Mouse (Mus musculus): ENCODE measurements around the gene Slc2a4. TPM values are rescaled to one million over a fixed set of nuclear protein-coding genes. Genes with fewer than 3 reads are reported as not detected.
A peak's percentile ranks its signal among the peaks of the same experiment; 100 is the strongest.

Slc2a4 gene
- polyA plus RNA-seq, 1 experiment from 2014 or later: 2.7 TPM

- Histone ChIP-seq H3K27ac (ENCODE audit: low read depth, low read length) (no peak overlapping the region), H3K36me3 (ENCODE audit: control insufficient read depth, insufficient read depth, low read length) (peaks cover 53% of the 10 kb centered on the region), H3K4me2 (ENCODE audit: low read depth, low read length) (no peak overlapping the region), H3K9ac (replicated peaks; ENCODE audit: low read depth, low read length) (no peak overlapping the region), H3K4me1 (ENCODE audit: control insufficient read depth, insufficient read depth, low read length) (peaks cover 23% of the 10 kb centered on the region), H3K9me3 (ENCODE audit: control insufficient read depth, low read length) (no peaks in the 10 kb centered on the region), H3K4me3 (ENCODE audit: low read depth, low read length) (no peak overlapping the region), H3K27me3 (ENCODE audit: control insufficient read depth, insufficient read depth, low read length) (no peaks in the 10 kb centered on the region)
- WGBS: 66% methylated on average over 5 of the region's 5 CpGs
- no peak for ATAC-seq (ENCODE audit: low read depth)
Measured at GRCm38 (mm10) chr11:69915667-69916627, 32.0 kb downstream of the Slc2a4 start.

GRCm38 (mm10) chr11:69914917-69915430 is 33.0 kb downstream of the Slc2a4 start:
- peak overlapping the region; percentile 99 for H3K4me2 ChIP-seq (ENCODE audit: low read depth, low read length)
- peaks cover 20% of the 10 kb centered on the region for H3K4me1 ChIP-seq (ENCODE audit: control insufficient read depth, insufficient read depth, low read length)
- peak overlapping the region; percentile 77; the same call in 1 of the 2 replicates for H3K4me3 ChIP-seq (ENCODE audit: low read depth, low read length)
- no peaks in the 10 kb centered on the region for H3K27me3 ChIP-seq (ENCODE audit: control insufficient read depth, insufficient read depth, low read length)
- 42% methylated on average over 9 of the region's 9 CpGs for WGBS
- no peaks in the 10 kb centered on the region for H3K9me3 ChIP-seq (ENCODE audit: control insufficient read depth, low read length)
- ATAC-seq (ENCODE audit: low read depth): no peak
- peaks cover 59% of the 10 kb centered on the region for H3K36me3 ChIP-seq (ENCODE audit: control insufficient read depth, insufficient read depth, low read length)
- H3K9ac ChIP-seq (replicated peaks; ENCODE audit: low read depth, low read length): no peak overlapping the region
- H3K27ac ChIP-seq (ENCODE audit: low read depth, low read length): no peak overlapping the region

GRCm38 (mm10) chr11:69914372-69914764 is 33.6 kb downstream of the Slc2a4 start:
- peak; percentile 26; the same call in 1 of the 2 replicates for ATAC-seq (ENCODE audit: low read depth)
- Histone ChIP-seq H3K4me1 (ENCODE audit: control insufficient read depth, insufficient read depth, low read length) (peaks cover 14% of the 10 kb centered on the region), H3K4me2 (ENCODE audit: low read depth, low read length) (peak overlapping the region; percentile 99), H3K27ac (ENCODE audit: low read depth, low read length) (peak overlapping the region; percentile 89), H3K36me3 (ENCODE audit: control insufficient read depth, insufficient read depth, low read length) (peaks cover 65% of the 10 kb centered on the region), H3K9ac (replicated peaks; ENCODE audit: low read depth, low read length) (peak overlapping the region; percentile 82), H3K4me3 (ENCODE audit: low read depth, low read length) (peak overlapping the region; percentile 77), H3K9me3 (ENCODE audit: control insufficient read depth, low read length) (no peaks in the 10 kb centered on the region), H3K27me3 (ENCODE audit: control insufficient read depth, insufficient read depth, low read length) (no peaks in the 10 kb centered on the region)
- WGBS: 3% methylated on average over 17 of the region's 17 CpGs

DNA sequence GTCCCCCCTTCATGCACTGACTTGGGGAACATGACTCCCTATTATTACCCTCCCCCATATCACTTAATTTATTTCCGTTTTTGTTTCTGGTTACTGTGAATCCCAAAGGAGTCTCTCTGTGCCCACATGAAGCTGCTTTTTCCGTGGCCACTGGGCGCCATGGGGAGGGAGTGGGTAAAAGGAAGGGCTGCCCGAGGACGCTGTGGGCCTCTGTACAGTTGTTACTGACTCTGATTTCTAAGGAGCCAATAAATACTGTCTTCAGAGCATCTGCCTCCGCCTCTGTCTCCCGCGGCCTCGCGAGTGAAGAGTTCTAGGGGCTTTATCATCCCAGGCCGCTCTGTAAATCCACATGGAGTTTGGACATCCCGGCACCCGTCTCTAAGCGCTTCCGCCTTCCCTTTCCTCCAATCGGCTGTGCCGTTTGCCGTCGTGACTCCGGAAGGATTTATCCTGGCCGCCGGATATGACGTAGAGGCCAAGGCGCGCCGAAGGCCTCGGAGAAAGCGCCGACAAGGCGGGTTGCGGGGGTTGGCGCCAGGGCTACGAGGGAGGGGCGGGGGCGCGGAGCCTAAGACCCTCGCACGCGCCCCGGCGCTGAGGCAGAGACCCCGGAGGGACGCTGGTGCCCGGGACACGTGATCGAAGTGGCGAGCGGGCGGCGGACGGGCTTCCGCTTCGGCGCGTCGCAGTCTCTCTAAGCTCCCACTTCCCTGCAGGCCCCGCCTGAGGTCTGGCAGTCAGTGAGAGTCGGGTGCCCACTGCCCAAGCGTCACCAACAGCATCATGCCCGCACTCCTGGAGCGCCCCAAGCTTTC is 34.2 kb downstream of the Slc2a4 start, which contains the start of gene Gps2:
Gps2 (plus strand) TSS at position 335 of the 818 bp plus-strand sequence.
- Histone ChIP-seq H3K36me3 (ENCODE audit: control insufficient read depth, insufficient read depth, low read length) (peaks cover 65% of the 10 kb centered on the region), H3K4me1 (ENCODE audit: control insufficient read depth, insufficient read depth, low read length) (peaks cover 12% of the 10 kb centered on the region; the same call in 1 of the 2 replicates), H3K27me3 (ENCODE audit: control insufficient read depth, insufficient read depth, low read length) (no peaks in the 10 kb centered on the region), H3K9me3 (ENCODE audit: control insufficient read depth, low read length) (no peaks in the 10 kb centered on the region), H3K27ac (ENCODE audit: low read depth, low read length) (peak within 1 kb of the TSS; percentile 89), H3K9ac (replicated peaks; ENCODE audit: low read depth, low read length) (peak within 1 kb of the TSS; percentile 82), H3K4me2 (ENCODE audit: low read depth, low read length) (peak within 1 kb of the TSS; percentile 99), H3K4me3 (ENCODE audit: low read depth, low read length) (peak within 1 kb of the TSS; percentile 77)
- WGBS: 2% methylated on average over 61 of the region's 61 CpGs
- peak; percentile 90 for ATAC-seq (ENCODE audit: low read depth)

- Histone ChIP-seq H3K9me3 (ENCODE audit: control insufficient read depth, low read length) (no peaks in the 10 kb centered on the region), H3K4me3 (ENCODE audit: low read depth, low read length) (peak overlapping the region; percentile 77), H3K4me2 (ENCODE audit: low read depth, low read length) (peak overlapping the region; percentile 99), H3K4me1 (ENCODE audit: control insufficient read depth, insufficient read depth, low read length) (peaks cover 12% of the 10 kb centered on the region; the same call in 1 of the 2 replicates), H3K36me3 (ENCODE audit: control insufficient read depth, insufficient read depth, low read length) (peaks cover 65% of the 10 kb centered on the region), H3K27ac (ENCODE audit: low read depth, low read length) (no peak overlapping the region), H3K27me3 (ENCODE audit: control insufficient read depth, insufficient read depth, low read length) (no peaks in the 10 kb centered on the region), H3K9ac (replicated peaks; ENCODE audit: low read depth, low read length) (no peak overlapping the region)
- 80% methylated on average over 15 of the region's 15 CpGs for WGBS
- no peak; the same call in 1 of the 2 replicates for ATAC-seq (ENCODE audit: low read depth)
Measured at GRCm38 (mm10) chr11:69912716-69913530, 35.1 kb downstream of the Slc2a4 start.

DNA sequence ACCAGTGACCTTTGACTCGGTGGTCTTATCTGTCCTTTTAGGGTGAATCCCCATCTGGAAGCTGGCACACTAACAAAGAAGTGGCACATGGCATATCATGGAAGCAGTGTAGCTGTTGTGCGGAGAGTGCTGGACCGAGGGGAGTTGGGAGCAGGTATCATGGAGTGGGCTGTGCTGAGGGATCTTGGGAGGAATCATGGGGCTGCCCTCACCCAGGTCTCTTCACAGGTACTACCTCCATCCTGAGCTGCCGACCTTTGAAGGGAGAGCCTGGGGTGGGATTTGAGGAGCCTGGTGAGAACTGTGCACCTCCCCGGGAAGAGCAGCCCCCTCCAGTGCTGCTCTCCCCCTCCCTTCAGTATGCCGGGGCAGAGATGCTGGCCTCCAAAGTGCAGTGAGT is 36.3 kb downstream of the Slc2a4 start:
- Histone ChIP-seq H3K4me1 (ENCODE audit: control insufficient read depth, insufficient read depth, low read length) (peaks cover 12% of the 10 kb centered on the region; the same call in 1 of the 2 replicates), H3K27ac (ENCODE audit: low read depth, low read length) (no peak overlapping the region), H3K4me3 (ENCODE audit: low read depth, low read length) (no peak overlapping the region), H3K4me2 (ENCODE audit: low read depth, low read length) (no peak overlapping the region), H3K27me3 (ENCODE audit: control insufficient read depth, insufficient read depth, low read length) (no peaks in the 10 kb centered on the region), H3K9ac (replicated peaks; ENCODE audit: low read depth, low read length) (no peak overlapping the region), H3K36me3 (ENCODE audit: control insufficient read depth, insufficient read depth, low read length) (peaks cover 70% of the 10 kb centered on the region), H3K9me3 (ENCODE audit: control insufficient read depth, low read length) (no peaks in the 10 kb centered on the region)
- WGBS: 97% methylated on average over 6 of the region's 6 CpGs
- no peak for ATAC-seq (ENCODE audit: low read depth)

GRCm38 (mm10) chr11:69910781-69911560 is 37.0 kb downstream of the Slc2a4 start:
- peaks cover 73% of the 10 kb centered on the region for H3K36me3 ChIP-seq (ENCODE audit: control insufficient read depth, insufficient read depth, low read length)
- 95% methylated on average over 17 of the region's 17 CpGs for WGBS
- H3K27me3 ChIP-seq (ENCODE audit: control insufficient read depth, insufficient read depth, low read length): no peaks in the 10 kb centered on the region
- H3K9me3 ChIP-seq (ENCODE audit: control insufficient read depth, low read length): no peaks in the 10 kb centered on the region
- no peak overlapping the region for H3K9ac ChIP-seq (replicated peaks; ENCODE audit: low read depth, low read length)
- peaks cover 11% of the 10 kb centered on the region; the same call in 1 of the 2 replicates for H3K4me1 ChIP-seq (ENCODE audit: control insufficient read depth, insufficient read depth, low read length)
- no peak for ATAC-seq (ENCODE audit: low read depth)
- no peak overlapping the region for H3K4me3 ChIP-seq (ENCODE audit: low read depth, low read length)
- H3K27ac ChIP-seq (ENCODE audit: low read depth, low read length): no peak overlapping the region
- H3K4me2 ChIP-seq (ENCODE audit: low read depth, low read length): no peak overlapping the region

Data from neural tube, embryonic 14.5 days (tissue).